Mouse (Mus musculus) brain, embryonic 14.5 days (tissue): ENCODE measurements around the gene Ptprc.

Source experiments
- CTCF ChIP-seq: fragments of 200-500 bp; IDR thresholded peaks from 2 replicates; pipeline ENCODE4 v1.5.1; 2012; ENCODE audit warnings: inconsistent platforms, mild to moderate bottlenecking, moderate library complexity, borderline replicate concordance; ENCODE audit not compliant: insufficient read depth, insufficient read length; ENCODE audit errors: extremely low read depth
- POLR2A ChIP-seq: fragments of 200-500 bp; IDR thresholded peaks from 2 replicates; pipeline ENCODE4 v1.6.1; 2012; ENCODE audit warnings: mild to moderate bottlenecking, inconsistent platforms, borderline replicate concordance; ENCODE audit not compliant: poor library complexity, insufficient read depth, insufficient read length, severe bottlenecking; ENCODE audit errors: extremely low read depth

DNA sequence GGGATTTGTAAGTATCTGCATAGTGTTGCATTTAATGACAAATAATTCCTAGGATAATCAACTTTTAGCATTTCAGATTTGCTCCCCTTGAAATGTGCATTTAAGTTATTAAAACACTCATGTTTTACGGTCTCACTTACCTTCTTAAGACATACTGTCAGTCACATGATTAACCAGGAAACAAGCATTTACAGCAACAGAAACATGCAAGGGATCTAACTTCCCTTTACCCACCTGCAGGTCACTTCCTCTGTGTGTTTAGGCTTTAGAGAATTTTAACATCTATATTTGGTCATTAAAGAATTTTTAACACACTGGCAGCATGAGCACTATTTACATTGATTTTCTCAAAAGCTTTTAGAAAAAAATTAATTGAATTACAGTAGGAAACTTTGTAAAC lies 50.2 kb downstream of the Ptprc start:
- no peak for TF ChIP-seq CTCF
- no peak for TF ChIP-seq POLR2A
